Mouse (Mus musculus) hematopoietic stem cell, adult 5-6 weeks (primary cell): ENCODE measurements around the gene Traf2. TPM values are rescaled to one million over a fixed set of nuclear protein-coding genes. Genes with fewer than 3 reads are reported as not detected.
A peak's percentile ranks its signal among the peaks of the same experiment; 100 is the strongest.

Experiments used
- ATAC-seq, 2 experiments: fragments of 125-278 bp in 1 of 2; replicated peaks in 1 of 2; 2 replicates each; pipeline ENCODE4 v1.8.0; 2016 to 2017; ENCODE audit warnings: inconsistent platforms in 2 of 2, mild to moderate bottlenecking in 2 of 2, moderate number of reproducible peaks in 2 of 2, low read depth in 1 of 2, moderate TSS enrichment in 1 of 2; ENCODE audit not compliant: low FRiP score in 2 of 2, poor library complexity in 2 of 2, severe bottlenecking in 2 of 2, insufficient read depth in 1 of 2, low TSS enrichment in 1 of 2
- total RNA-seq: library from RNA; stranded (forward); fragments of 172-1452, 232-1000 nt; gene quantifications from 2 replicates; pipeline ENCODE4 v1.2.3, GENCODE M21; 2017

Traf2 gene
- total RNA-seq, 1 experiment from 2014 or later: 20.2 TPM

- ATAC-seq: no peak
Observed at GRCm38 (mm10) chr2:25505000-25505399, 41.7 kb downstream of the Traf2 start.

DNA sequence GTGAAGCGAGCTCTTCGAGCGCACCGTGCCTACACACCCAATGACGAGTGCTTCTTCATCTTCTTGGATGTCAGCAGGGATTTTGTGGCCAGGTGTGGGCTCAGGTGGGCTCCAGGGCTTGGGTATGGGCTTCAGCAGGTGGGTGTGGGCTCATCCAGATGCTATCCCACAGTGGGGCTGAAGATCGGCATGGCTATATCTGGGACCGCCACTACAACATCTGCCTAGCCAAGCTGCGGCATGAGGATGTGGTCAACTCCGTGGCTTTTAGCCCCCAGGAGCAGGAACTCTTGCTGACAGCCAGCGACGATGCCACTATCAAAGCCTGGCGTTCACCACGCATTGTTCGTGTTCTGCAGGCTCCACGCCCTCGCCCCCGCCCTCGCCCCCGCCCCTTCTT, 42.2 kb downstream of the Traf2 start:
- ATAC-seq: no peak

DNA sequence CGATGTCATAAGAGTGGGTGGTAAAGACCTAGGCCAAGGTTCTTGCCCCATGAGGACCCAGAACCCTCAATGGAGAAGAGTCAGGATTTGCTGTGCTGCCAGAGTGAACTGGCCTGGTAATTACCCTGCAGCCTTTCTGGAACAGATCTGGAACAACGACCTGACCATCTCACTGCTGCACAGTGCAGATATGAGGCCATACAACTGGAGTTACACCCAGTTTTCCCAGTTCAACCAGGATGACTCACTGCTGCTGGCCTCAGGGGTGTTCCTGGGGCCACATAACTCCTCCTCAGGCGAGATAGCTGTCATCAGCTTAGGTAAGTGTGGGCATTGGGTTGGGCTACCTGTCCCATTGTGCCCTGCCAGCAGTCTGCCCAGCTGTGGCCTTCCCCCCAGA, 44.0 kb downstream of the Traf2 start:
- no peak for ATAC-seq

GRCm38 (mm10) chr2:25501593-25502486, 44.9 kb downstream of the Traf2 start, which contains the start of gene C8g:
C8g (minus strand) TSS chr2:25501719.
- no peak for ATAC-seq

DNA sequence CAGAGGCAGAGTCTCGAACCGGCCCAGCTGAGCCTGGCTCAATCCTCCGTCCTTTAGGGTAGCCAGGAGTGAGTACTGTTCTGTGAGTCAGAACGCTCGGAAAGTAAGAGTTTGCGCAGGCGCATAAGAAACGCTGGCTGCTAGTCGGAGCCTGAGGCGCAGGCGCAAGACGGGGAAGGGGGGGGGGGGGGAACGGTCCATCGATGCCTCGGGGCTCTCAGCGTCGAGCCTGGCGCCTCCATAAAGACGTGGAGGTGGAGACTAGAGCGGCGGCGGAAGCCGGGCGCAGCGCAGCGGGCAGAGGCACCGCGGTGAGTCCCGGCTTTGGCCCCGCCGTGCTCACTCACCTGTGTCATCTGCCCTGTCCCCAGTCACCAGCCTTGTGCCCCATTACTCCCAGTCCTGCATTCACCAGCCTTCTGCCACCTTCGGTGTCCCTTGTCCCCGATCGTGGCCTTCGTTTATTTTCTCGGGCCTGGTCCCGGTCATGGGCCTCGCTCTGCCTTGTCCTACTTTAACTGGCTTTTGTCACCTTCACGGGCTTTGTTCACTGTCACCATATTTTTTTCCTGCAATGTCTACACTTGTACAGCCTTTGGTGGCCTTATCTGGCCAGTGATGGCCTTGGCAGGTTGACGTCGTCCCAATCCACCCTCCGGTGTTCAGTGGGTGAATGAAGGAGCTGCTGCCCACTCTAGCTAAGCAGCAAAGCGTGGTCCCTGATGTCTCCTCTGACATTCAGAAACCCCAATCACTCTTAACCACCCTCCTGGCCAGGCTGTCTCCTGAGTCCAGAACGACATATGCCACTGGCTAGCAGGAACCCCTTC, 45.9 kb downstream of the Traf2 start, which contains the start of gene Fbxw5:
Fbxw5 (plus strand) TSS at position 175 of the 830 bp plus-strand sequence.
- ATAC-seq: peak; percentile 73 to 81

DNA sequence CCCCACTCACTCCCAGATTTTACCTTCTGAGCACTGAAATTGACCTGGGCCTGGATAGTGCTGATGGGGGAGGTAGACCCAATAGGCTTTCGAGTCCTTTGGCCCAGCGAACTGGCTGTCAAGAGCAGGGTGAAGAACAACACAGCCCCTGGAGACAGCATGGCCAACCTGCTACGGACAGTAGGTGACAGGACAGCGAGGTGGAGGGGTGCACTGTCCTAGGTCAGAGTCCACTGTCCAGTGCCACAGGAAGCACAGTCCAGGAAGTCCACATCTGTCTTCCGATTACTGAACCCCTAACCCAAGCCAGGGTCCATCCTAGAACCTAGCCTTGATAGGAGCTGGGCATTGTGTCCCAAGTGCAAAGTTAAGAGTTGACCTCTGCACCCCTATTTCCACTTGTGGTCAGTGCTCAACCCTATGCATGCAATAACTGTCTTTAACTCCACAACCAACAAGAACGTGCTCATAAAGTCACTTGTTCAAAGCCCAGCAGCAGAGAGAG, 46.6 kb downstream of the Traf2 start:
- ATAC-seq: no peak

DNA sequence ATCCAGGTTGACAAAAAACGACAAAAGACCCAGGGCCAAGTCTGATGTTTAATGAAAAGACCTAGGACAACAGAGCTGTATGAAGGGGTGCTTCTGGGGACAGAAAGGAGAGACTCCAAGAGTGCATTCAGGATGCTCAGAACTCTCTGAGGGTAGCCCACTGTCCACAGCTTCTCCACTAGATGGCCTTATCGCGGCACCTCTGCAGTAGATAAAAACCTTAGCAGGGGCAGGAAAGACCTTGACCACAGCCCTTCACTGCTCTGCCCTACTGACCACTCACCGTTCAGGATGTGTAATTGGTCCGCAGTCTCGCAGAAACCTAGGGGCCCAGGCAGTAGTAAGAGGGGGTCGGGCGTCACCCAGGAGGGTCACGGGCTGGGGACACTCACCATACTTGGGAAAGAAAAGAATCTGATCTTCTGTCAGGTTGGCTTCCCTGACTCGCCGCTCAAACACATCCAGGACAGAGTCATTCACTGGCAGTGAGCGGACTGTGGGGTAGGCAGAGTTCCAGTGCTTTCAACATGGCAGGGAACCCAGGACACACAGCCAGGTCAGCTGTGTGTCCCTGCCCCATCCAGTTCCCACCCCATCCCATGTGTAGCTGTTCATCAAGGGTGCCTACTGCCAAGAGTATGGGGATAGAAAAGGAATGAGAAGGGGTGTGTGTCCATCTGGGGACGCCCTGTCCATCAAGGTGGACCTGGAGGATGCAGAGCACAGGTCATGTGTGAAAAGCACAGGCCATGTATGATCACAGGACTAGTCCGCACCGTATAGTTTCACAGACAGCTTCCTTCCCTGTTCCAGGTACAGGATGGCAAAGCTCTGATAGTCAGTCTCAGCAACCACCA, 47.9 kb downstream of the Traf2 start:
- ATAC-seq: no peak

- ATAC-seq: peak; percentile 24 to 38; a peak in 1 of 4 replicates
Observed at GRCm38 (mm10) chr2:25497846-25498575, 48.7 kb downstream of the Traf2 start.

DNA sequence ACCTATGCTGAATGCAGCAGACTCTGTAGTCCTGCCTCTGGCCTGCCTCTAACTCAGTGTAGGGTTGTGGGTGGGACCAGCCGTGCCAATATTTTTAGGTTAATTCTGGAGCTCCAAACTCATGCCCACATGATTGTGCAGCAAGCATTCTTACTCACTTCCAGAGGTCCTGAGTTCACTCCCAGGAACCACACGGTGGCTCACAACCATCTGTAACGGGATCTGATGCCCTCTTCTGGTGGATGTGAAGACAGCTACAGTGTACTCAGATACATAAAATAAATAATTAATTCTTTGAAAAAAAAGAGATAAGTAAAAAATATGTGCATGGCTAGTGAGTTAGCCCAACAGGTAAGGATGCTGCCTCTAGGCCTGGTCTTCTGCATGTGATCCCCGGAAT, 50.3 kb downstream of the Traf2 start:
- no peak for ATAC-seq

DNA sequence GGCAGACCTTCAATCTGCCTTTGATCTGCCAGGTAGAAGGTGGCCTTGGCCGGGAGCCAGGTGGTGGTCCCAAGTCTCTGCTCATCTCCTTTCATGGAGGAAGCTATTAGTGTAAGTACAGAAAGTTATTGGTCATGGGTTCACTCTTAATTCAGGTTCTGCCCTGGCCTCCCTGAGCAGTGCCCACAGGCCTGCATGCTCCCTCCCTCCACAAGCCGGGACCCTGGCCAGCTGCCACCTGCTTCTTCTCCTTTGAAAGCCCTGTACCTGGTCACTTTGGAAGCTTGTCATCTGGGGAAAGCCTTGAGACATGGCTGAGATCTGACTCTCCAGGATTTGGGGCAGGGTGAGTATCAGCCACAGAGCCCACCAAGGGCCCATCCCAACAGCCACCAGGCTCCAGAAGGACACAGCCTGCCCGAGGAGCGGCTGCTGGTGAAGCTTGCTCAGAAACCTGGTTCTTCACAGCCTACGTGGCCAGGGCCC, 53.2 kb downstream of the Traf2 start, which contains the start of gene Lcn12:
Lcn12 (minus strand) TSS at position 436 of the 486 bp plus-strand sequence.
- no peak for ATAC-seq

GRCm38 (mm10) chr2:25492988-25493387, 53.8 kb downstream of the Traf2 start:
- ATAC-seq: no peak

DNA sequence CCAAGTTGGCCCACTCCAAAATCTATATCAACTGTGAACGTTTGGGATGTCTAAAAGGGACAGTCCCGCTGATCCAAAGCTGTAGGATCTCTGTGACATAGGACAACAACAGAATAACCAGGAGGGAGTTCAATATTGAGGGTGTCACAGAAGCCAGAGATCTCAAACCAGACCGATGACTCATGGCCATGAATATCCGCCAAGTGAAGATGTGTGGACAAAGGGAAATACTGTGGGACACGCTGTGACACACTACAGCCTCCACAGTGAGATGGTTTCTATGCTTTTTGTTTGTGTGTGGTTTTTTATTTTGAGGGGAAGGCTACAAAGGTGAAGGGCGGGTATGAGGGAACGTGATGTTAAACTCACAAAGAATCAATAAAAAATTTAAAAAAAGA, 58.1 kb downstream of the Traf2 start:
- ATAC-seq: no peak

- ATAC-seq: no peak
Observed at GRCm38 (mm10) chr2:25487965-25488670, 58.6 kb downstream of the Traf2 start.

- ATAC-seq: no peak
Observed at GRCm38 (mm10) chr2:25484901-25485647, 61.7 kb downstream of the Traf2 start.

DNA sequence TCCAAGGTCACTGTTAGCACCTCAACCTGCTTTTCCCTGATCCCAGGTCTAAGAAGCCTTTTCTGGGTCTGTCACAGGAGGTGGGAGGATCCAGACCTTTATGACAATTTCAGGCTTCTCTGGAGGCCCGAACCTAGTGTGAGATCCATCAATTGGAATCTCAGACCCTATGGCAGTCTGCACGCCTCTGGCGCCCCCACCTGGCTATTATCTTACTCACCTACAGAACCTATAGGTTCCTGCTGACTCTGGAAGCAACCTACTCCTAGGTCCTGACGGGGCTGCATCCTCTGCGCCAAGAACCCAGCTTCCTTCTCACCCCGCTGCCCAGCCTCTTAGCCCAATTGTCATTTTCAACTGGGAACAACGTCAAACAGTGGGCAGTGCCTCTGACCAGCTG, 63.8 kb downstream of the Traf2 start:
- peak; percentile 50 to 75 for ATAC-seq
